Mouse (Mus musculus) fibroblast of lung, adult 2 months (primary cell): ENCODE results near the gene Zfp775.
A peak's percentile ranks its signal among the peaks of the same experiment; 100 is the strongest.

ENCODE experiments used
- DNase-seq: peaks from one replicate; pipeline ENCODE4 v3.0.0-alpha.2; 2011; ENCODE audit warnings: low read depth

The Zfp775 gene

DNA sequence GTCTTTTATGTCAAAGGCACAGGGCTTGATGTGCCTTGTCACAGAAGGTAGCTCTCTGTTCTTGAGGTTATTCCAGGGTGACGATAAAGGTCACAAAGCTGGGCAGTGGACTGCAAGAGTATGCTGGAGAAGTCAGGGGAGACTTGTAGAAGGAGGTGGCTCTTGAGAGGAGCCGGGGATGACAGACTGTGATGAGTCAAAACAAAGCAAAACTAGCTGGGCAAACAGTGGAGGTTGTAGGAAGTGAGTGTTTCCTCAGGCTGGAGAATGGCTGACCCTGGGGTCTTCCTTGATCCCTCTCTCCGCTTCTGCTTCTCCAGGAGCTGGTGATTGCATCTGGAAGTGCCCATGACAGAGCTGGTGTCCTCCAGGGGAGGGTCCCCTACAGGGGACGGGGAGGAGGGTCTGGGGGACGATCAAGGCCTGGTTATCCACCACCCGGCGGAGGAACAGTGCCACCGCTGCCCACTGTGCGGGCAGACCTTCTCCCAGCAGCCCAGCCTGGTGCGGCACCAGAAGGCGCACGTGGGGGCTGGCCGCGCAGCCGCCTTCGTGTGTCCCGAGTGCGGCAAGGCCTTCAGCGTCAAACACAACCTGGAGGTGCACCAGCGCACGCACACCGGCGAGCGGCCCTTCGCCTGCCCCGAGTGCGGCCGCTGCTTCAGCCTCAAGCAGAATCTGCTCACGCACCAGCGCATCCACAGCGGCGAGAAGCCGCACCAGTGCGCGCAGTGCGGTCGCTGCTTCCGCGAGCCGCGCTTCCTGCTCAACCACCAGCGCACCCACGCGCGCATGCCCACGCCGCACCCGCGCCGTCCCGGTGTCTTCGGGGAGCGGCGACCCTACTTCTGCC lies 27.2 kb downstream of the Zfp775 start:
- no peak for DNase-seq

DNA sequence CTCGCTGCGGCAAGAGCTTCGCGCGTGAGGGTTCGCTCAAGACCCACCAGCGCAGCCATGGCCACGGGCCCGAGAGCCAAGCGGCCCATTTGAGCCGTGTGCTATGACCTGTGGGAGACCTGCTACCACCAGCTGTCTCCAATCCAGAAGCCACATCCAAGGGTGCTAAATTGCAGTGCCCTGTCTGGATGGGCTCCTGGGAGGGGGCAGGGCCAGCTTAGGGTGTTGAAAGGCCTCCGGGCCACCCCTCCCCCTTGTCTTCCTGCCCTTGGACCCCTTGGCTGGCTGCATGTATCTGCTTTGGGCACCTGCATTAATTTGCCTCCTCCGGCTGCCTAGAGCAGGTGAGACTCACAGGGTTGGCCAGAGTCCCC lies 27.8 kb downstream of the Zfp775 start:
- DNase-seq, result no peak

DNA sequence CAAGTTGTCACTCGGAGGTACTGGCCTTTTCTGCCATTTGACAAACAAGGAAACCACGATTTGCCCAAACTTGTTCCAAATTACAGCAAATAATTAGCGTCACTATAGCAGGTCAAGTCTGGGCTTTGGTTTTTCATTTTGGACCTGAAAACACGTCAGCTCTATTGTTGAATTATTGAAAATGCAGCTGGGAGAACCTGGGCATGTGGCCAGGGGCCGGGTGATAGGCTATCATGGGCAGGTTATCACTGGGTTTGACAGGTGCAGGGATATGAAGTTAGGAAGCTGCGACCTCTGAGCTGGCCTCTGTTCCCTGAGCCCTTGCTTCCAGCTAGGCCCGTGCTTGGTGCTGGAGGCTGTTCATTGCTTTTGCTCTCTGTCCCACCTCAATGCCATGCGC lies 29.0 kb downstream of the Zfp775 start:
- DNase-seq, result no peak

GRCm38 (mm10) chr6:48635105-48635504 lies 33.2 kb downstream of the Zfp775 start:
- DNase-seq, result no peak

DNA sequence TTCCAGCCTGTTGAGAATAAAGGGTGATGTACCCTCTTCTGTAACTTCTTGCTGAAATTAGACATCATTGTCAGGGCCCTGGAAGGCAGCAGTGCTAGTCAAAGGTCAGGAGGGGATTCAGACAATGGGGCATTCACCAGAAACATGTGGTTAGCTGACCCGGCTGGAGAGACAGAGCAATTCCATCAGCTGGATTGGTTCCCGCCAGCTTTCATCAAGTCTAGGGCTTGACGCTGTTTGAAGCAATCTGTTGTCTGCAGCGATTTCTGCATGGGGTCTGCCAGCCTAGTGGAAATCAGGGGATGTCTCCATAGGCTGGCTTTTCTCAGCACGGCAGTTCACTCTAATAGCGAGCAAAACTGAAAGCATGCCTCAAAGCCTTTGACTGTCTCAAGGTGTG lies 34.7 kb downstream of the Zfp775 start:
- peak; percentile 16 for DNase-seq

DNA sequence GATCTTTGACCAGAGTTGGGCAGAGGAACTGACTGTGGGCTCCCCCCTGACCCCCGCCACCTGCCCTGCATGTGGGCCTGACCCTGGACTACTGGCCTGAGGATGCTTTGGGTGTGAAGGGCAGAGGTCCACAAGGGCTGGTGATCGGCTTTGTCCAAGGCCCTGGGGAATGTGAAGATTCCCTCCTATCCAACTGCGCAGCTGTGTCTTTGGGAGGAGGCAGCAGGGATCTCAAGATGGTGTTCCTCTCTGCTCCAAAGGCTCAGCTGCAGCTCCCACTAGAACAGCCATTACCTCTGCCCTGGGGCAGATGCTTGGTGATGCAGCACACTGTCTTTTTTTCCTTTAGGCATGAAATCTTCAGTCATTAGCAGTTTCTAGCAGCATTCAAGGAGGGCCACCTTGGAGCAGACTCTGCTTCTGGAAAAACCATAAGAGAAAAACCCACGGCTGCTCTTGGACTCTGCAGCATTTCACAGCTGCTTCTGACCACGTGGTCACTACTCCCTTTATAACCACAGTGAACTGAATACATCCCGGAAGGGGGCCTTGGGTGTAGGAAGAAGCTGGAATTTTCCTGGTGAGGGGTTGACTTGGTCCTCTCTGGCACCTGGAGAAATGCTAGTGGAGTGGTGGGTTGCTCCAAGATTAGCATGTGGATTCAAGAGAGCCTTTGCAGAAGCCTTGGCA lies 36.1 kb downstream of the Zfp775 start:
- DNase-seq, result no peak

- DNase-seq, result no peak
Observed at GRCm38 (mm10) chr6:48638553-48638952, 36.7 kb downstream of the Zfp775 start.

GRCm38 (mm10) chr6:48641391-48641790 lies 39.5 kb downstream of the Zfp775 start:
- no peak for DNase-seq

DNA sequence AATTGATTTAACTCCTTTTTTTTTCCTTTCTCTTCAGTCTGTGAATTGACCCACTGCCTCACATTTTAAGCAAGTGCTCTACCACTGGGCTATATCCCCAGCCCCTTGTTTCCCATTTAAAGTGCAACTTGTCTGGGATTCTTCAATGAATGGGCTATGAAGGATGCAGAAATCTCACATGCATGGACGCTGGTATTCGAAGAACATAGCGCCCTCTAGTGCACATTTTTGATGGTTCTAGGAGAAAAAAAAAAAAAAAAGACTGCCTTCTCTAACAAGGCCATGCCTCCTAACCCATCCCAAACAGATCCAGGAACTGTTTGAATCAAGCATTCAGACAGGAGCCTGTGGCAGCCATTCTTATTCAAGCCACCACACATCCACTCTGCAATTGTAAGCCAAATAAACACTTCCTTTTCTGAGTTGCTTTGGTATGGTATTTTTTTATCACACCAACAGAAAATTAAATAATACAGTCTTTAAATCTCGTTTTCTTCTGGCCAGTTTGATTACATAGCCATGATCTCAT lies 41.0 kb downstream of the Zfp775 start:
- peak; percentile 56 for DNase-seq

GRCm38 (mm10) chr6:48645660-48646308 lies 43.9 kb downstream of the Zfp775 start:
- DNase-seq, result no peak

GRCm38 (mm10) chr6:48646309-48646690 lies 44.4 kb downstream of the Zfp775 start:
- DNase-seq, result no peak

- no peak for DNase-seq
Observed at GRCm38 (mm10) chr6:48646995-48647394, 45.1 kb downstream of the Zfp775 start, which contains the start of gene Gimap8. Gimap8 (plus strand) TSS chr6:48647234.

- no peak for DNase-seq
Observed at GRCm38 (mm10) chr6:48647611-48648010, 45.7 kb downstream of the Zfp775 start.

GRCm38 (mm10) chr6:48648779-48649178 lies 46.9 kb downstream of the Zfp775 start:
- no peak for DNase-seq

GRCm38 (mm10) chr6:48650041-48650440 lies 48.2 kb downstream of the Zfp775 start:
- DNase-seq, result no peak

DNA sequence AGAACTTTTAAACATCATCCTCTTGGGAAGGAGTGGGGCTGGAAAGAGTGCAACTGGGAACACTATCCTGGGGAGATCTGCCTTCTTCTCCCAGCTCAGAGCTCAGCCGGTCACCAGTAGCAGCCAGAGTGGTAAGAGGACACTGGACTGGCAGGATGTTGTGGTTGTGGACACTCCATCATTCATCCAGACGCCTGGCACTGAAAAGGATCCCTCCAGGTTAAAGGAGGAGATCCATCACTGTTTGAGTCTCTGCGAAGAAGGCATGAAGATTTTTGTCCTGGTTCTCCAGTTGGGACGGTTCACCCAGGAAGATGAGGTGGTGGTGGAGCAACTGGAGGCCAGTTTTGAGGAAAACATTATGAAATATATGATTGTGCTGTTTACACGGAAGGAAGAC lies 56.9 kb downstream of the Zfp775 start:
- no peak for DNase-seq

- no peak for DNase-seq
Observed at GRCm38 (mm10) chr6:48664750-48665149, 62.9 kb downstream of the Zfp775 start.

DNA sequence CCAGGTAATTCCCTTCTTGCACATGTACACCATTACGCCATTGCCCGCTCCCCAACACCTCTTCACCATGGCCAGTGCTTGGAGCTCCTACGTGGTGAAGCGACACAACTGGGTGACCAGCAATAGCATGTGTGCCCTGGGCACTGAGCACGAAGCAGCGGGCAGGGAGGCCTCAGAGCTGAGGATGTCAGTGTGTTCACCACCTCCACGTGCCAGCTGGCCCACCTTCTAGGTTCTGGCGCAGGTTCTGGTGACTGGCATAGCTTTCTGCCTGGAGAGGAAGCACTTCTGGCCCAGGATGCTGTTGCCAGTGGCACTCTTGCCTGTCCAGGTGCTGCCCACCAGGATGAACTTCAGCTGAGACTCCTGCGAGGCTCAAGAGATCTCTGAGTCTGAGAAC lies 63.6 kb downstream of the Zfp775 start:
- no peak for DNase-seq

DNA sequence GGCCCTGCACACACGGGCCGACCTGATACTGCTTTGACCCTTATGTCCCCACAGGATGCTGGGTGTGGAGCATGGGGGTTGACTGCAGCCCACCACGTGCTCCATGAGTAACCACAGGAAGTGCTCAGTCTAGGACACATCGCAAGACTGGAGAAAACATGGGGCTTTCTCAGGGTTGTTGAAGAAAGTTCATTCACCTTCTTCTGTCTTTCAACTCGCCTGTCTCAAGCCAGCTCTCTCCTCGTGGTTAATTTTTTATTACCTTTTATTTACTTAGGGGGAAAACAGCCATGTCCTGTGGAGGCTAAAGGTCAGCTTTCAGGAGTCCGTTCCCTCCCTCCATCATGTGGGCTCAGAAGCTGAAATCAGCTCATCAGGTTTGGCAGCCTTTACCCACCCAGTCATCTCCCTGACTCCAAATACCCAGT lies 64.3 kb downstream of the Zfp775 start:
- no peak for DNase-seq

GRCm38 (mm10) chr6:48668022-48668421 lies 66.2 kb downstream of the Zfp775 start:
- no peak for DNase-seq

- DNase-seq, result no peak
Observed at GRCm38 (mm10) chr6:48669446-48669969, 67.6 kb downstream of the Zfp775 start.
